Mouse (Mus musculus): Measurements from ENCODE around the gene Mrpl17. TPM values are rescaled to one million over a fixed set of nuclear protein-coding genes. Genes with fewer than 3 reads are reported as not detected.

Gene Mrpl17
- polyA plus RNA-seq, 1 experiment from 2014 or later = 232 TPM

- 84% methylated on average over 3 of the region's 3 CpGs for WGBS
- H3K9ac ChIP-seq = no peak overlapping the region
- no peak overlapping the region for H3K4me2 ChIP-seq
- H3K4me3 ChIP-seq = no peak overlapping the region
- H3K4me1 ChIP-seq (replicated peaks) = peaks cover 31% of the 10 kb centered on the region
- no peak overlapping the region for H3K27ac ChIP-seq (ENCODE audit: poor library complexity, severe bottlenecking)
- H3K27me3 ChIP-seq (replicated peaks) = no peaks in the 10 kb centered on the region
- no peaks in the 10 kb centered on the region for H3K9me3 ChIP-seq (replicated peaks)
- ATAC-seq (ENCODE audit: insufficient number of reproducible peaks, low FRiP score) = no peak
- peaks cover 40% of the 10 kb centered on the region for H3K36me3 ChIP-seq
These were observed 40.9 kb downstream of the Mrpl17 start for GRCm38 (mm10) chr7:105769959-105770358.

- H3K9me3 ChIP-seq (replicated peaks) = no peaks in the 10 kb centered on the region
- H3K36me3 ChIP-seq = peaks cover 57% of the 10 kb centered on the region
- H3K4me3 ChIP-seq = no peak overlapping the region
- H3K9ac ChIP-seq = no peak overlapping the region
- H3K27ac ChIP-seq (ENCODE audit: poor library complexity, severe bottlenecking) = peak overlapping the region; percentile 71
- peaks cover 20% of the 10 kb centered on the region for H3K27me3 ChIP-seq (replicated peaks)
- no peak overlapping the region for H3K4me2 ChIP-seq
- 24% methylated on average over 6 of the region's 6 CpGs for WGBS
- H3K4me1 ChIP-seq (replicated peaks) = peaks cover 21% of the 10 kb centered on the region
- ATAC-seq (ENCODE audit: insufficient number of reproducible peaks, low FRiP score) = no peak
These were observed 43.2 kb downstream of the Mrpl17 start for GRCm38 (mm10) chr7:105767729-105768165.

GRCm38 (mm10) chr7:105764331-105764730 lies 46.6 kb downstream of the Mrpl17 start:
- Histone ChIP-seq H3K27me3 (replicated peaks) (peaks cover 34% of the 10 kb centered on the region), H3K4me1 (replicated peaks) (peaks cover 23% of the 10 kb centered on the region), H3K4me2 (no peak overlapping the region), H3K27ac (ENCODE audit: poor library complexity, severe bottlenecking) (no peak overlapping the region), H3K4me3 (no peak overlapping the region), H3K9me3 (replicated peaks) (no peaks in the 10 kb centered on the region), H3K36me3 (peaks cover 49% of the 10 kb centered on the region), H3K9ac (no peak overlapping the region)
- no peak for ATAC-seq (ENCODE audit: insufficient number of reproducible peaks, low FRiP score)
- 86% methylated on average over 11 of the region's 11 CpGs for WGBS

GRCm38 (mm10) chr7:105762517-105763270 lies 48.2 kb downstream of the Mrpl17 start:
- 0 out of 2 replicates have a peak, but pooled peaks have one; percentile 10 for ATAC-seq (ENCODE audit: insufficient number of reproducible peaks, low FRiP score)
- H3K27ac ChIP-seq (ENCODE audit: poor library complexity, severe bottlenecking) = no peak overlapping the region
- H3K27me3 ChIP-seq (replicated peaks) = peaks cover 34% of the 10 kb centered on the region
- H3K4me2 ChIP-seq = peak overlapping the region; percentile 81
- no peaks in the 10 kb centered on the region for H3K9me3 ChIP-seq (replicated peaks)
- WGBS = 29% methylated on average over 55 of the region's 55 CpGs
- H3K4me3 ChIP-seq = peak overlapping the region; percentile 43
- peaks cover 64% of the 10 kb centered on the region for H3K36me3 ChIP-seq
- peak overlapping the region; percentile 30; the same call in 1 of the 2 replicates for H3K9ac ChIP-seq
- H3K4me1 ChIP-seq (replicated peaks) = peaks cover 11% of the 10 kb centered on the region

GRCm38 (mm10) chr7:105761813-105762484 lies 49.0 kb downstream of the Mrpl17 start:
- 0 out of 2 replicates have a peak, but pooled peaks have one; percentile 18 for ATAC-seq (ENCODE audit: insufficient number of reproducible peaks, low FRiP score)
- Histone ChIP-seq H3K4me3 (peak overlapping the region; percentile 43), H3K27ac (ENCODE audit: poor library complexity, severe bottlenecking) (no peak overlapping the region), H3K4me1 (replicated peaks) (peaks cover 9% of the 10 kb centered on the region; the same call in 1 of the 2 replicates), H3K27me3 (replicated peaks) (peaks cover 34% of the 10 kb centered on the region), H3K9me3 (replicated peaks) (no peaks in the 10 kb centered on the region), H3K4me2 (peak overlapping the region; percentile 81), H3K9ac (peak overlapping the region; percentile 30; the same call in 1 of the 2 replicates), H3K36me3 (peaks cover 71% of the 10 kb centered on the region)
- WGBS = 24% methylated on average over 51 of the region's 51 CpGs

- Histone ChIP-seq H3K9ac (no peak overlapping the region), H3K27ac (ENCODE audit: poor library complexity, severe bottlenecking) (no peak overlapping the region), H3K27me3 (replicated peaks) (no peaks in the 10 kb centered on the region), H3K9me3 (replicated peaks) (no peaks in the 10 kb centered on the region), H3K4me2 (no peak overlapping the region), H3K4me3 (no peak overlapping the region), H3K36me3 (peaks cover 65% of the 10 kb centered on the region), H3K4me1 (replicated peaks) (peaks cover 10% of the 10 kb centered on the region)
- no peak for ATAC-seq (ENCODE audit: insufficient number of reproducible peaks, low FRiP score)
- WGBS = 82% methylated on average over 10 of the region's 10 CpGs
These were observed 57.6 kb downstream of the Mrpl17 start for GRCm38 (mm10) chr7:105753281-105753680.

Other genes starting within 250 kb of the Mrpl17 start
- gene Apbb1, start 229.4 kb downstream of the Mrpl17 start, polyA plus RNA-seq (2016; fragmentation: Nextera tagmentation; extraction: Ambion mirVana) = 48.8 and 52.9 TPM in 2 replicates
- 0.33 and 1.9 TPM in 2 replicates for gene Hpx, start 211.0 kb downstream of the Mrpl17 start, polyA plus RNA-seq (2016; fragmentation: Nextera tagmentation; extraction: Ambion mirVana)
- gene Trim3, start 177.5 kb downstream of the Mrpl17 start, polyA plus RNA-seq (2016; fragmentation: Nextera tagmentation; extraction: Ambion mirVana) = 27.9 and 30.7 TPM in 2 replicates
- 142 and 155 TPM in 2 replicates for gene Timm10b, start 171.0 kb downstream of the Mrpl17 start, polyA plus RNA-seq (2016; fragmentation: Nextera tagmentation; extraction: Ambion mirVana)
- 45.5 and 45.6 TPM in 2 replicates for gene Arfip2, start 170.7 kb downstream of the Mrpl17 start, polyA plus RNA-seq (2016; fragmentation: Nextera tagmentation; extraction: Ambion mirVana)
- gene Gm45799, start 170.5 kb downstream of the Mrpl17 start, polyA plus RNA-seq (2016; fragmentation: Nextera tagmentation; extraction: Ambion mirVana) = 14.1 and 14.8 TPM in 2 replicates
- gene Dnhd1, start 160.3 kb downstream of the Mrpl17 start, polyA plus RNA-seq (2016; fragmentation: Nextera tagmentation; extraction: Ambion mirVana) = 0.41 and 0.52 TPM in 2 replicates
- 384 and 391 TPM in 2 replicates for gene Ilk, start 74.5 kb downstream of the Mrpl17 start, polyA plus RNA-seq (2016; fragmentation: Nextera tagmentation; extraction: Ambion mirVana)
- gene Rrp8, start 73.7 kb downstream of the Mrpl17 start, polyA plus RNA-seq (2016; fragmentation: Nextera tagmentation; extraction: Ambion mirVana) = 29.1 and 30.9 TPM in 2 replicates
- gene Taf10, start 66.7 kb downstream of the Mrpl17 start, polyA plus RNA-seq (2016; fragmentation: Nextera tagmentation; extraction: Ambion mirVana) = 142 and 160 TPM in 2 replicates
- gene Tpp1, start 58.9 kb downstream of the Mrpl17 start, polyA plus RNA-seq (2016; fragmentation: Nextera tagmentation; extraction: Ambion mirVana) = 87.7 and 97.8 TPM in 2 replicates
- gene Dchs1, start 23.4 kb downstream of the Mrpl17 start, polyA plus RNA-seq (2016; fragmentation: Nextera tagmentation; extraction: Ambion mirVana) = 8.7 and 9.4 TPM in 2 replicates
- 0.39 TPM in 1 of 2 replicates, not detected in the other for gene Gm4070, start 142.9 kb upstream of the Mrpl17 start, polyA plus RNA-seq (2016; fragmentation: Nextera tagmentation; extraction: Ambion mirVana)

Measured in heart, embryonic 12.5 days (tissue).